Mouse (Mus musculus) cerebellum, adult 2 months (tissue): ENCODE results near the gene Il17c.

ENCODE experiments used
- CTCF ChIP-seq: fragments of 200-500 bp; IDR thresholded peaks from 2 replicates; pipeline ENCODE4 v1.5.1; 2011; ENCODE audit warnings: low read depth, mild to moderate bottlenecking, control low read depth, low read length, moderate library complexity, borderline replicate concordance; ENCODE audit not compliant: insufficient read depth
- POLR2A ChIP-seq: fragments of 200-500 bp; IDR thresholded peaks from 2 replicates; pipeline ENCODE4 v1.6.1; 2011; ENCODE audit warnings: low read length, control low read depth, borderline replicate concordance; ENCODE audit not compliant: insufficient read depth

DNA sequence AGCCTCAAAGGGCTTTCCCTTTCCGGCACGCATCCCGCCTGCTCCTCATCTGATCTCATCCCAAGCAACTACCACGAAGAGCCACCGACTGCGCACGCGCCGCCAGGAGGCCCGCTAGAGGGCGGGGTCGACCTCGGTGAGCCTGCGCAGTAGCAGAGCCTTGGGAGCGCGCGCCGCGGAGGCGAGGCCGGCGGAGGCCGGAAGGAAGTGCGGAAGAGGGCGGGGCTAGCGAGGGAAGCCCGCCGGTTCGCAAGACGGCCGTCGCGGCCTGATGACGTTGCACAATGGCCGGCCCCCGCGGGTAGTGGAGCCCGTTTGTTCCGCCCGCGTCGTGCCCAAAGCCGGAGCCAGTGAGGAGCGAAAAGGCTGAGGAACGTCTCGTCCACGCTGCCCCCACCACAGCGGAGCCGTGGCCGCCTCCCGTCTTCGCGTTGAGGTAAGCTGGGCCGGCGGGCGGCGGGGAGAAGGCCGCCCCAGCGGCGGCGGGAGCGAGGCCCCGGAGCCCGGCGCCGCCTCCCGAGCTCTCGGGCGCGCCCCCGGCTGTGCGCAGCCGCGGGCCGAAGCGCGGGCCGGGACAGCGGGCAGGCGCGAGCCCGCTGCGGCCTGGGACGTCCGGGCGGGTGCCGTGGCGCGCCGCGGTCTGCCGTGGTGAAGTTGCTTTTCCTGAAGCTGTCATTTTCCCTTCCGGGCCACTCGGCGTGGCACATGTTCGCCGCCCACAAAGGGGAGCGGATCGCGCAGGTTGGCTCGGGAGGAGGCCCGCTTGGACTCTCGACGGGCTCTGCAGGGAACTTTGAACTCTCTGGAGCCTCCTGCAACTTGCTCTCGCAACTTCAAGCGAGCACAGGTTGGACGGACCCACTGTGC lies 45.2 kb upstream of the Il17c start, which contains the start of gene Zc3h18:
- TF ChIP-seq POLR2A (peak; percentile 93), CTCF (no peak)
